Mouse (Mus musculus): ENCODE results near the gene Hes6.

DNA sequence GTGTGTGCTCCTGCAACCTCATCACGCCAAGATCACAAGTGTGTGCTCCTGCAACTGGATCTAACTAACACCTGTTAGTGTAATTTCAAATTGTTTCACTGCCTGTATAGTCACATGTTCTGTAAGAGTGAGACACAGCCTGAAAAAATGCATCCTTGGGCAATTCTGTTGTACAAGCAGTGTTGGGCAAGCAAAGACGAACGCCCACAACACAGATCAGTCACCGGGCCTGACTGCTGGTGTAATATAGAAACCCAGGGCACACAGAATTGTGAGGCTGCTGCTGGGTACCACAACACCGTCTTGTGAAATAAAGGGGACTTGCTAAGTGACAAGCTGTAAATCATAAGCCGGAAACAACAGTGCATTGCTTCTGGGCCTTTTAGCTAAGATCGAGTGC is 23.7 kb upstream of the Hes6 start:
- TF ChIP-seq POLR2A (IDR thresholded peaks at IDR 0.05; ENCODE audit: control insufficient read depth, extremely low read depth, insufficient read depth, low read length, poor library complexity) (no peak), CTCF (IDR thresholded peaks at IDR 0.05; ENCODE audit: borderline replicate concordance, control insufficient read depth, extremely low read depth, insufficient read depth, low read length, poor library complexity) (no peak)
